Mouse (Mus musculus) intestine, postnatal 0 days (tissue): ENCODE measurements around the gene Rln1. TPM values are rescaled to one million over a fixed set of nuclear protein-coding genes. Genes with fewer than 3 reads are reported as not detected.

Source experiments
- ATAC-seq: fragments of 200-750 bp; cut with Nextera tagmentation; 2 replicates; pipeline ENCODE4 v1.8.0; 2017; ENCODE audit warnings: mild to moderate bottlenecking, moderate TSS enrichment, moderate library complexity
- H3K27ac ChIP-seq: fragments of 300-500 bp; sonication (generic); 2 replicates; pipeline ENCODE4 v1.5.1; 2014; ENCODE audit warnings: mild to moderate bottlenecking, low read depth, low read length, moderate library complexity
- H3K27me3 ChIP-seq: fragments of 300-500 bp; sonication (generic); replicated peaks from 2 replicates; pipeline ENCODE4 v1.6.1; 2014; ENCODE audit warnings: low read length, mixed read lengths; ENCODE audit not compliant: control insufficient read depth, insufficient read depth
- H3K36me3 ChIP-seq: fragments of 300-500 bp; sonication (generic); 2 replicates; pipeline ENCODE4 v1.6.1; 2014; ENCODE audit warnings: mild to moderate bottlenecking, moderate library complexity; ENCODE audit not compliant: control insufficient read depth, insufficient read depth
- H3K4me1 ChIP-seq: fragments of 300-500 bp; sonication (generic); replicated peaks from 2 replicates; pipeline ENCODE4 v1.6.1; 2014; ENCODE audit warnings: antibody characterized with exemption, low read length, mixed read lengths; ENCODE audit not compliant: control insufficient read depth, insufficient read depth
- H3K4me2 ChIP-seq: fragments of 300-500 bp; sonication (generic); replicated peaks from 2 replicates; pipeline ENCODE4 v1.6.1; 2014; ENCODE audit warnings: low read depth, mild to moderate bottlenecking, moderate library complexity
- H3K4me3 ChIP-seq: fragments of 300-500 bp; sonication (generic); 2 replicates; pipeline ENCODE4 v1.5.1; 2014; ENCODE audit warnings: low read depth, low read length
- H3K9ac ChIP-seq: fragments of 300-500 bp; sonication (generic); 2 replicates; pipeline ENCODE4 v1.6.1; 2014; ENCODE audit warnings: mild to moderate bottlenecking, low read depth, low read length
- H3K9me3 ChIP-seq: fragments of 300-500 bp; sonication (generic); 2 replicates; pipeline ENCODE4 v1.6.1; 2016; ENCODE audit warnings: mixed run types; ENCODE audit not compliant: control insufficient read depth
- CTCF ChIP-seq: sonication (generic); IDR thresholded peaks from 2 replicates; pipeline ENCODE4 v1.5.1; 2016; ENCODE audit warnings: low read depth, mild to moderate bottlenecking, control low read depth, antibody characterized with exemption, moderate library complexity
- WGBS: fragments of 180-500 bp; shearing (Covaris S2); extraction: QIAGEN DNeasy Blood & Tissue Kit; methylation state at CpG from one replicate; pipeline ENCODE4 v1.1.7; 2014; 5-methylcytosine and 5-hydroxymethylcytosine counted together
- polyA plus RNA-seq: library from polyadenylated mRNA; unstranded; fragments of >200 nt; fragmentation: Nextera tagmentation; extraction: Ambion mirVana; gene quantifications from 2 replicates; pipeline ENCODE4 v1.2.1, GENCODE M21; 2015

The Rln1 gene
- not detected in 2 replicates for polyA plus RNA-seq

DNA sequence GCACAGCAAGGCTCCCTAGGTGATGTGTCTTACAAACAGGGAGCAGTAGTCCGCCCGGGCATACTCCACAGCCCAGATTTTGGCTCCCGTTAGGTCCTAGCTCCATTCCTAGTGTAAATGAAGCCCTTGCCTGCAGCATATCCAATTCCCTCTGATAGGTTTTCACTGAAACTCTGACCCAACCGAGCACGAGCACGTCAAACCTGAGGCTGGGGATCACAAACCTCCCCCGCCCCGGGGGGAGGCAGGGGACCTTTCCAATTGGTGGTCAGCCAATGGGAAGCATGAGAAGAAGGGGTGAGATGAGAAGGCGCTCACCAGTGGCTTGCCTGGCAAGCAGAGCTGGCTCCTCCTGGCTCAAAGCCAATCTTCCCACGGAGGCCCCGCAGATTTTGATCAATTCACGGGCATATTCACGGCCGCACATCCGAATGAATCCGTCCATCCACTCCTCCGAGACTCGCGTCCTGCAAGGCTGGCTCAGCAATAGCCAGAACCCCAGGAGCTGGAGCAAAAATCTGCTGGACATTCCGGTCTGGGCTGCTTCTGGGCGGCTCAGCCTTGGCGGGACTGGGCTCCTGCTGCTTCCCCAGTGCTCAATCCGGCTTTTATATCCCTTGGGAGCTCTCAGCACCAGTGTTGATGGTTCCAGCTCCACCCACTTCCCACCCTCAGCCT lies at the start of gene Rln1:
Gene Rln1 (minus strand): TSS at position 603 of the 678 bp plus-strand sequence.
- no peak for TF ChIP-seq CTCF
- Histone ChIP-seq H3K4me2 (peak within 1 kb of the TSS; percentile 63), H3K4me1 (no peaks in the 10 kb centered on the region), H3K36me3 (no peaks in the 10 kb centered on the region), H3K27me3 (peaks cover 15% of the 10 kb centered on the region; the same call in 1 of the 2 replicates), H3K27ac (no peak within 1 kb of the TSS), H3K9ac (0 out of 2 replicates have a peak within 1 kb of the TSS, but pooled peaks have one; percentile 17), H3K9me3 (no peaks in the 10 kb centered on the region), H3K4me3 (peak within 1 kb of the TSS; percentile 35)
- WGBS, result 6% methylated on average over 23 of the region's 23 CpGs
- ATAC-seq, result no peak

- ATAC-seq, result no peak
- Histone ChIP-seq H3K36me3 (no peaks in the 10 kb centered on the region), H3K4me2 (no peak overlapping the region), H3K27me3 (no peaks in the 10 kb centered on the region), H3K9ac (no peak overlapping the region), H3K27ac (no peak overlapping the region), H3K4me1 (no peaks in the 10 kb centered on the region), H3K4me3 (no peak overlapping the region), H3K9me3 (no peaks in the 10 kb centered on the region)
- 90% methylated on average over 5 of the region's 5 CpGs for WGBS
- TF ChIP-seq CTCF, result no peak
These were observed 48.9 kb upstream of the Rln1 start for GRCm38 (mm10) chr19:29383368-29383767.

DNA sequence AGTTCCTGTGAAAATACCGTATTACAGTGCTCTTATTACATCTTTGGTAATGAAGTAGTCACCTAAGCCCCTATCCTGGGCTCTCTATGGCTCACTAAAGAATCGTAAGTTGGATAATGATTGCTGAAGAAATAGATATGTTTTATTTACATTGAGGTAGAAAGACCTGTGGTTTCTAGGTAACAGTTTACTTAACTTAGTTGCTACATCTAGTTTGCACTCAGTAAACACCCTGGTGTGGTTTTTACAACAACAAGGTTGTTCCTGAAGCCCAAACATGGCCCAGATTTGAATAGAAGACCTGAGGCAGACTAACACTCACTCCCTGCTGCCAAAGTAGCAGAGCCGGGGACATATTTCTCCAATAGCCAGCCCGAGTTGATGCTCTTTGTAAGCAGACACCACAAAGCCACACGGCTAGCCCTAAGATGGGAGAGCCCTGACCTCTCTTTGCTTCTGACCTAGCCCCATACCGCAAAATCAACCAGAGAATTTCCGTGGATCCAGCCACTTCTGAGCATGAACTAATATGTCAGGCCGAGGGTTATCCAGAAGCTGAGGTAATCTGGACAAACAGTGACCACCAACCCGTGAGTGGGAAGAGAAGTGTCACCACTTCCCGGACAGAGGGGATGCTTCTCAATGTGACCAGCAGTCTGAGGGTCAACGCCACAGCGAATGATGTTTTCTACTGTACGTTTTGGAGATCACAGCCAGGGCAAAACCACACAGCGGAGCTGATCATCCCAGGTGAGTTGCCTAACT lies 45.6 kb upstream of the Rln1 start:
- Histone ChIP-seq H3K9me3 (no peaks in the 10 kb centered on the region), H3K4me2 (no peak overlapping the region), H3K4me3 (no peak overlapping the region), H3K9ac (no peak overlapping the region), H3K27ac (no peak overlapping the region), H3K4me1 (no peaks in the 10 kb centered on the region), H3K27me3 (no peaks in the 10 kb centered on the region), H3K36me3 (0 out of 2 replicates have a peak, but pooled peaks cover under 1% of the 10 kb centered on the region)
- ATAC-seq, result no peak
- WGBS, result 75% methylated on average over 14 of the region's 14 CpGs
- no peak for TF ChIP-seq CTCF

GRCm38 (mm10) chr19:29376382-29376781 lies 41.9 kb upstream of the Rln1 start:
- Histone ChIP-seq H3K27ac (no peak overlapping the region), H3K4me3 (no peak overlapping the region), H3K9ac (no peak overlapping the region), H3K9me3 (no peaks in the 10 kb centered on the region), H3K4me2 (no peak overlapping the region), H3K27me3 (no peaks in the 10 kb centered on the region), H3K4me1 (peaks cover 5% of the 10 kb centered on the region; the same call in 1 of the 2 replicates), H3K36me3 (0 out of 2 replicates have a peak, but pooled peaks cover 3% of the 10 kb centered on the region)
- whole genome bisulfite sequencing, result 79% methylated on average over 3 of the region's 3 CpGs
- TF ChIP-seq CTCF, result no peak
- ATAC-seq, result no peak

GRCm38 (mm10) chr19:29374947-29375346 lies 40.5 kb upstream of the Rln1 start:
- Histone ChIP-seq H3K27me3 (no peaks in the 10 kb centered on the region), H3K4me3 (no peak overlapping the region), H3K9me3 (no peaks in the 10 kb centered on the region), H3K4me2 (no peak overlapping the region), H3K27ac (no peak overlapping the region), H3K9ac (no peak overlapping the region), H3K4me1 (peaks cover 5% of the 10 kb centered on the region; the same call in 1 of the 2 replicates), H3K36me3 (0 out of 2 replicates have a peak, but pooled peaks cover 3% of the 10 kb centered on the region)
- TF ChIP-seq CTCF, result no peak
- no peak for ATAC-seq
- WGBS, result 94% methylated on average over 9 of the region's 9 CpGs

DNA sequence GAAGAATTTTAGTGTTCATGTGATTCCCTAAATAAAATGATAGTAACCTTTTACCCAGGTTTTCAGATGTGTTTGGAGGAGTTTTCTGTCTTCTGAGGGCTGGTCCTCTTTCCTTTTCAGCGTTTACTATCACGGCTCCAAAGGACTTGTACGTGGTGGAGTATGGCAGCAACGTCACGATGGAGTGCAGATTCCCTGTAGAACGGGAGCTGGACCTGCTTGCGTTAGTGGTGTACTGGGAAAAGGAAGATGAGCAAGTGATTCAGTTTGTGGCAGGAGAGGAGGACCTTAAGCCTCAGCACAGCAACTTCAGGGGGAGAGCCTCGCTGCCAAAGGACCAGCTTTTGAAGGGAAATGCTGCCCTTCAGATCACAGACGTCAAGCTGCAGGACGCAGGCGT lies 39.0 kb upstream of the Rln1 start:
- Histone ChIP-seq H3K4me1 (peaks cover 5% of the 10 kb centered on the region; the same call in 1 of the 2 replicates), H3K9me3 (no peaks in the 10 kb centered on the region), H3K4me2 (no peak overlapping the region; the same call in 1 of the 2 replicates), H3K27me3 (no peaks in the 10 kb centered on the region), H3K9ac (no peak overlapping the region), H3K27ac (no peak overlapping the region), H3K36me3 (0 out of 2 replicates have a peak, but pooled peaks cover 3% of the 10 kb centered on the region), H3K4me3 (no peak overlapping the region)
- ATAC-seq, result no peak
- WGBS, result 60% methylated on average over 11 of the region's 11 CpGs
- no peak for TF ChIP-seq CTCF
